Mouse (Mus musculus): ENCODE data around the gene Ccdc6. TPM values are rescaled to one million over a fixed set of nuclear protein-coding genes. Genes with fewer than 3 reads are reported as not detected.

Gene Ccdc6
- 48.6 and 59.4 TPM in 2 replicates for total RNA-seq (2014; fragmentation: Nextera tagmentation)
- total RNA-seq (2017) = 22.7 and 29.6 TPM in 2 replicates

- ATAC-seq (replicated peaks; ENCODE audit: low FRiP score, low TSS enrichment, poor library complexity, severe bottlenecking) = peak; percentile 59
These were observed at the start of gene Ccdc6 for GRCm38 (mm10) chr10:70096366-70097188. Gene Ccdc6 (plus strand): TSS chr10:70097121.

- ATAC-seq (replicated peaks; ENCODE audit: low FRiP score, low TSS enrichment, poor library complexity, severe bottlenecking) = no peak
These were observed 47.1 kb upstream of the Ccdc6 start for GRCm38 (mm10) chr10:70049771-70050170.

- no peak for ATAC-seq (replicated peaks; ENCODE audit: low FRiP score, low TSS enrichment, poor library complexity, severe bottlenecking)
These were observed 41.6 kb upstream of the Ccdc6 start for GRCm38 (mm10) chr10:70055291-70055690.

- no peak for ATAC-seq (replicated peaks; ENCODE audit: low FRiP score, low TSS enrichment, poor library complexity, severe bottlenecking)
These were observed 39.9 kb upstream of the Ccdc6 start for GRCm38 (mm10) chr10:70057064-70057463.

- no peak for ATAC-seq (replicated peaks; ENCODE audit: low FRiP score, low TSS enrichment, poor library complexity, severe bottlenecking)
These were observed 36.8 kb upstream of the Ccdc6 start for GRCm38 (mm10) chr10:70060021-70060688.

- no peak for ATAC-seq (replicated peaks; ENCODE audit: low FRiP score, low TSS enrichment, poor library complexity, severe bottlenecking)
These were observed 36.2 kb upstream of the Ccdc6 start for GRCm38 (mm10) chr10:70060689-70061081.

- no peak for ATAC-seq (replicated peaks; ENCODE audit: low FRiP score, low TSS enrichment, poor library complexity, severe bottlenecking)
These were observed 32.9 kb upstream of the Ccdc6 start for GRCm38 (mm10) chr10:70063881-70064555.

- no peak for ATAC-seq (replicated peaks; ENCODE audit: low FRiP score, low TSS enrichment, poor library complexity, severe bottlenecking)
These were observed 31.7 kb upstream of the Ccdc6 start for GRCm38 (mm10) chr10:70065191-70065590.

- no peak for ATAC-seq (replicated peaks; ENCODE audit: low FRiP score, low TSS enrichment, poor library complexity, severe bottlenecking)
These were observed 30.3 kb upstream of the Ccdc6 start for GRCm38 (mm10) chr10:70066497-70067168.

GRCm38 (mm10) chr10:70067169-70068115 lies 29.5 kb upstream of the Ccdc6 start:
- ATAC-seq (replicated peaks; ENCODE audit: low FRiP score, low TSS enrichment, poor library complexity, severe bottlenecking) = no peak

- ATAC-seq (replicated peaks; ENCODE audit: low FRiP score, low TSS enrichment, poor library complexity, severe bottlenecking) = no peak
These were observed 27.6 kb upstream of the Ccdc6 start for GRCm38 (mm10) chr10:70069321-70069720.

- ATAC-seq (replicated peaks; ENCODE audit: low FRiP score, low TSS enrichment, poor library complexity, severe bottlenecking) = no peak
These were observed 25.6 kb upstream of the Ccdc6 start for GRCm38 (mm10) chr10:70071334-70071733.

GRCm38 (mm10) chr10:70077452-70077851 lies 19.5 kb upstream of the Ccdc6 start:
- no peak for ATAC-seq (replicated peaks; ENCODE audit: low FRiP score, low TSS enrichment, poor library complexity, severe bottlenecking)

- no peak for ATAC-seq (replicated peaks; ENCODE audit: low FRiP score, low TSS enrichment, poor library complexity, severe bottlenecking)
These were observed 16.0 kb upstream of the Ccdc6 start for GRCm38 (mm10) chr10:70080908-70081307.

GRCm38 (mm10) chr10:70081564-70082175 lies 15.3 kb upstream of the Ccdc6 start:
- ATAC-seq (replicated peaks; ENCODE audit: low FRiP score, low TSS enrichment, poor library complexity, severe bottlenecking) = no peak

- no peak for ATAC-seq (replicated peaks; ENCODE audit: low FRiP score, low TSS enrichment, poor library complexity, severe bottlenecking)
These were observed 13.7 kb upstream of the Ccdc6 start for GRCm38 (mm10) chr10:70083241-70083640.

GRCm38 (mm10) chr10:70085256-70085961 lies 11.5 kb upstream of the Ccdc6 start:
- ATAC-seq (replicated peaks; ENCODE audit: low FRiP score, low TSS enrichment, poor library complexity, severe bottlenecking) = no peak

GRCm38 (mm10) chr10:70088788-70089187 lies 8.1 kb upstream of the Ccdc6 start:
- no peak for ATAC-seq (replicated peaks; ENCODE audit: low FRiP score, low TSS enrichment, poor library complexity, severe bottlenecking)
